Mouse (Mus musculus) kidney, adult 2 months (tissue): Measurements from ENCODE around the gene Ccdc92b. TPM values are rescaled to one million over a fixed set of nuclear protein-coding genes. Genes with fewer than 3 reads are reported as not detected.
A peak's percentile ranks its signal among the peaks of the same experiment; 100 is the strongest.

Source experiments
- DNase-seq: peaks from one replicate; pipeline ENCODE4 v3.0.0; 2021
- H3K27ac ChIP-seq: fragments of 200-500 bp; 2 replicates; pipeline ENCODE4 v1.5.1; 2012; ENCODE audit warnings: low read depth, low read length, control low read depth, inconsistent platforms; ENCODE audit not compliant: insufficient read depth
- H3K27me3 ChIP-seq: fragments of 200-500 bp; replicated peaks from 2 replicates; pipeline ENCODE4 v1.6.1; 2012; ENCODE audit warnings: mild to moderate bottlenecking, moderate library complexity, low read length, inconsistent platforms; ENCODE audit not compliant: control insufficient read depth, insufficient read depth
- H3K36me3 ChIP-seq: fragments of 200-500 bp; 2 replicates; pipeline ENCODE4 v1.6.1; 2012; ENCODE audit warnings: mild to moderate bottlenecking, moderate library complexity, low read length, inconsistent platforms; ENCODE audit not compliant: control insufficient read depth, insufficient read depth
- H3K4me1 ChIP-seq: fragments of 200-500 bp; 2 replicates; pipeline ENCODE4 v1.6.1; 2011; ENCODE audit warnings: low read length; ENCODE audit not compliant: control insufficient read depth, insufficient read depth
- H3K4me3 ChIP-seq: fragments of 200-500 bp; 2 replicates; pipeline ENCODE4 v1.5.1; 2011; ENCODE audit warnings: mild to moderate bottlenecking, low read depth, low read length, control low read depth; ENCODE audit not compliant: insufficient read depth
- CTCF ChIP-seq: fragments of 200-500 bp; conservative IDR thresholded peaks from 2 replicates; pipeline ENCODE4 v1.5.1; 2011; ENCODE audit warnings: low read depth, mild to moderate bottlenecking, control low read depth, low read length, moderate library complexity, mixed read lengths; ENCODE audit not compliant: insufficient read depth, insufficient read length
- POLR2A ChIP-seq: fragments of 200-500 bp; IDR thresholded peaks from one replicate; pipeline ENCODE4 v1.6.1; 2011; ENCODE audit warnings: low read depth, low read length, control low read depth
- WGBS: fragments of 180-500 bp; shearing (Covaris S2); methylation state at CpG from one replicate; pipeline ENCODE4 v1.1.7; 2018; 5-methylcytosine and 5-hydroxymethylcytosine counted together
- polyA plus RNA-seq: library from polyadenylated mRNA; depleted of rRNA; stranded (reverse); fragments of >200 nt; gene quantifications from 2 replicates; pipeline ENCODE4 v1.2.3, GENCODE M21; 2012

Ccdc92b gene
- polyA plus RNA-seq, 1 experiment: 0.13 TPM

DNA sequence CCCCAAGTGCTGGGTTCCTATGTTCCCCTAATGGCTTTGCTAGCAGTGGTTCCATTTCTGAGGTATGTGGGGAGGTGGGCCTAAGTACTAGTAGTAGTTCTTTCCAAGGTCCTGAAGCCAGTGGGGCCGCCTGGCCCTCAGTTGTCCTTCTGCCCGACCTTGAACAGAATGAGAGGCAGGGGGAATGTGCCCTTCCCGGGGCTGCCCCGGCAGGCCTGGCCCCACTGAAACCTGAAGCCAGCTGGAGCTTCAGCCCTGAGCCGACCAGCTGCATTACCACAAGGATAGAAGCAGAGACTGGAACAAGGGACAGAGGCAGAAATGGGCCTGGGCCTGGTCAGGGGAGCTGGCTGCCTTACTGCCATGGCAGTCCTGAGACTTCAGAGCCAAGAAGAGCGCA, 34.0 kb downstream of the Ccdc92b start:
- WGBS: 28% methylated on average over 6 of the region's 6 CpGs

DNA sequence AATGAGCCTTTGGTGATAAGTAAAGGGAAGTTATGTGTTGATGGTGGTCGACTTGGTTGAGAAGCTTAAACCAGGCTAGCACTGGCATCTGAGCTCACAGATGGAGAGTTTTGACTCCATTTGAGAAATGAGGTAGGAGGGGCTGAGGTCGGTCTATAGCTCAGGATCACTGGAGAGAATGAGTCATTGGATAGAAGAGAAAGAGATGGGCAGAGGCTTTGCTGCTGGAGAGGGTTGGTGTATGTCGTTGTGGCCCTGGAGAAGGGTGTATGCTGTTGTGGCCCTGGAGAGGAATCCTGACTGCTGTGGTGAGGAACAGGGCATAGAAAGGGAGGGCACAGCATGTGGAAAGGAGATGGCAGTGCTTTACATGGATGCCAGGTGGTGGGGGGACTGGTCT, 36.5 kb downstream of the Ccdc92b start:
- no peak for DNase-seq
- TF ChIP-seq CTCF (no peak), POLR2A (no peak)
- Histone ChIP-seq H3K36me3 (peaks cover 6% of the 10 kb centered on the region), H3K4me1 (peaks cover 27% of the 10 kb centered on the region), H3K4me3 (no peak overlapping the region), H3K27ac (no peak overlapping the region), H3K27me3 (no peaks in the 10 kb centered on the region)
- WGBS: 82% methylated on average over 3 of the region's 3 CpGs

More for the DNA sequence above, 34.0 kb downstream of the Ccdc92b start:
- DNase-seq: peak; percentile 41
- TF ChIP-seq CTCF (no peak), POLR2A (no peak)
- Histone ChIP-seq H3K27me3 (no peaks in the 10 kb centered on the region), H3K4me3 (peak overlapping the region; percentile 19; the same call in 1 of the 2 replicates), H3K36me3 (peaks cover 6% of the 10 kb centered on the region; the same call in 1 of the 2 replicates), H3K4me1 (peaks cover 33% of the 10 kb centered on the region), H3K27ac (peak overlapping the region; percentile 57)

DNA sequence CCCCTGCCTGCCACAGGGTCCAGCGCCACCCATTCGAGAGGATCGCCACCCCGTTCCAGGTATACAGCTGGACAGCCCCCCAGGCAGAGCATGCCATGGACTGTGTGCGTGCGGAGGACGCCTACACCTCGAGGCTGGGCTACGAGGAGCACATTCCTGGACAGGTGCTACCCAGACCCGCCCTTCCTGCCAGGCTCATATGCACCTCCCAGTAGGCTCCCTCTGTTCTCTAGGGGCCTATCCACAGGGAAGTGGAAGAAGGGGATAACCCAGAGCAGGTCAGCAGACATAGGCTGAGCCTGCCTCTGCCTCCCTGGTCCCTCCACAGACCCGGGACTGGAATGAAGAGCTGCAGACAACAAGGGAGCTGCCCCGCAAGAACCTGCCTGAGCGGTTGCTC, 40.9 kb downstream of the Ccdc92b start:
- no peak overlapping the region for H3K4me3 ChIP-seq
- no peak for TF ChIP-seq CTCF
- no peak for TF ChIP-seq POLR2A
- no peaks in the 10 kb centered on the region for H3K27me3 ChIP-seq
- no peaks in the 10 kb centered on the region for H3K4me1 ChIP-seq
- 95% methylated on average over 13 of the region's 13 CpGs for WGBS
- peaks cover 7% of the 10 kb centered on the region for H3K36me3 ChIP-seq
- no peak for DNase-seq
- H3K27ac ChIP-seq: no peak overlapping the region

DNA sequence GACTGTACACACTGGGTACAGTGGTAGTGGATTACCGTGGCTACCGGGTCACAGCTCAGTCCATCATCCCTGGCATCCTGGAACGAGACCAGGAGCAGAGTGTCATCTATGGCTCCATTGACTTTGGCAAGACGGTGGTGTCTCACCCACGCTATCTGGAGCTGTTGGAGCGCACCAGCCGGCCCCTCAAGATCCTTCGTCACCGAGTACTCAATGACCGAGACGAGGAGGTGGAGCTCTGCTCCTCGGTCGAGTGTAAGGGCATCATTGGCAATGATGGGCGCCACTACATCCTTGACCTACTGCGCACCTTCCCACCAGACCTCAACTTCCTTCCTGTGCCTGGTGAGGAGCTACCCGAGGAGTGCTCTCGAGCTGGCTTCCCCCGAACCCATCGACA, 42.2 kb downstream of the Ccdc92b start:
- peaks cover 7% of the 10 kb centered on the region for H3K36me3 ChIP-seq
- 86% methylated on average over 19 of the region's 19 CpGs for WGBS
- DNase-seq: no peak
- H3K4me1 ChIP-seq: no peaks in the 10 kb centered on the region
- no peaks in the 10 kb centered on the region for H3K27me3 ChIP-seq
- H3K4me3 ChIP-seq: no peak overlapping the region
- H3K27ac ChIP-seq: no peak overlapping the region
- TF ChIP-seq CTCF: no peak
- no peak for TF ChIP-seq POLR2A

DNA sequence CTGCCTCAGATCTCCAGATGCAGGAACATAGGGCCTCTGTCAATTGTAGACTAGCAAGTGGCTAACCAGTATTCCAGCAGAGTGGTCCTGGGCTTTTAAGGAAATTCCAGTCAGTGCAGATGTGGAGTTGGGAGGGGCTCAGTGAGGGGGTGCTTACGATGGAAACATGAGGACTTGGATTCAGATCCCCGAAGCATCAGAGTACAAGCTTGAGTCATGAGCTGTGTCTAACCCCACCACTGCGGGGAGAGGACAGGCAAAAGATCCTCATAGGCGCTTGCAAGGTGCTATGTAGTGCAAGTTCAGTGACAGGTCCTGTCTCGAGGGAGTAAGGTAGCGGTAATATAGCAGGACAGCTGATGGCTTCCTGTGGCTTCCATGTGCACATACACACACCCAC, 42.8 kb downstream of the Ccdc92b start:
- H3K27me3 ChIP-seq: no peaks in the 10 kb centered on the region
- no peak overlapping the region for H3K27ac ChIP-seq
- no peak overlapping the region for H3K4me3 ChIP-seq
- TF ChIP-seq POLR2A (no peak), CTCF (no peak)
- DNase-seq: no peak
- H3K36me3 ChIP-seq: peaks cover 4% of the 10 kb centered on the region
- WGBS: 79% methylated on average over 6 of the region's 6 CpGs
- no peaks in the 10 kb centered on the region for H3K4me1 ChIP-seq

DNA sequence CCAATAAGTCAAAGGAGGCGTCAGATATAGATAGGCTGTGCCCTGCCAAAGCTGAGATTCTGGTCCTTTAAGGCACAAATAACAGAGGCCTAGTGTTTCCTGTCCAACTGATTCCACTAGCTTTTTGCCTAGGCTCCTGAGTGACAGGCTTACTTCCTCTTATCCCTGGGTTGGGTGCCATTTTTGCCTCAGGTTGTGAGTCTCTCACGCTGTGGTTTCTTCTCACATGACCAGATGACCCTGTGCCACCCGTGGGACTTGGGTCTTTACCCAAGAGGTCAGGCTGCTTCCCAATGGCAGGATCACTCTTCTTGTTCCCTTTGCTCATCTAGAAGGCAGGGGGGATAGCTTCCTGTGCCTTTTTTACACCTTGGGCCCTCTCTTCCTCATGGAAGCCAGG, 44.9 kb downstream of the Ccdc92b start:
- Histone ChIP-seq H3K4me3 (no peak overlapping the region), H3K27ac (no peak overlapping the region), H3K4me1 (no peaks in the 10 kb centered on the region), H3K36me3 (peaks cover 3% of the 10 kb centered on the region), H3K27me3 (no peaks in the 10 kb centered on the region)
- TF ChIP-seq POLR2A: no peak
- TF ChIP-seq CTCF: no peak
- 58% methylated on average over 3 of the region's 3 CpGs for WGBS
- DNase-seq: no peak

DNA sequence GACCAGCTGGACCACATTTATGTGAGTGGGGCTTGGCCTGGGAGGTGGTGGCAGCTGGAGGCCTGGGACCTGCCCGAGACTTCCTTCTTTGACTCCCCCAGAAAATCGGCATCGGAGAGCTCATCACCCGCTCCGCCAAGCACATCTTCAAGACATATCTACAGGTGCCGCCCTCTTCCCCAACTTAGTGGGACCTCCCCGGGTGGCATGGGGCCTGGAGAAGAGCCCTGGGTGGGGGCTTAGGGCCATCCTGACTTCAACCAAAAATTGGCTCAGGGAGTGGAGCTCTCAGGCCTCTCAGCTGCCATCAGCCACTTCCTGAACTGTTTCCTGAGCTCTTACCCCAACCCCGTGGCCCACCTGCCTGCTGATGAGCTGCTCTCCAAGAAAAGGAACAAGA, 45.5 kb downstream of the Ccdc92b start:
- 78% methylated on average over 8 of the region's 8 CpGs for WGBS
- Histone ChIP-seq H3K27ac (no peak overlapping the region), H3K4me1 (no peaks in the 10 kb centered on the region), H3K4me3 (no peak overlapping the region), H3K27me3 (no peaks in the 10 kb centered on the region), H3K36me3 (peaks cover 3% of the 10 kb centered on the region)
- no peak for DNase-seq
- TF ChIP-seq CTCF (no peak), POLR2A (no peak)

DNA sequence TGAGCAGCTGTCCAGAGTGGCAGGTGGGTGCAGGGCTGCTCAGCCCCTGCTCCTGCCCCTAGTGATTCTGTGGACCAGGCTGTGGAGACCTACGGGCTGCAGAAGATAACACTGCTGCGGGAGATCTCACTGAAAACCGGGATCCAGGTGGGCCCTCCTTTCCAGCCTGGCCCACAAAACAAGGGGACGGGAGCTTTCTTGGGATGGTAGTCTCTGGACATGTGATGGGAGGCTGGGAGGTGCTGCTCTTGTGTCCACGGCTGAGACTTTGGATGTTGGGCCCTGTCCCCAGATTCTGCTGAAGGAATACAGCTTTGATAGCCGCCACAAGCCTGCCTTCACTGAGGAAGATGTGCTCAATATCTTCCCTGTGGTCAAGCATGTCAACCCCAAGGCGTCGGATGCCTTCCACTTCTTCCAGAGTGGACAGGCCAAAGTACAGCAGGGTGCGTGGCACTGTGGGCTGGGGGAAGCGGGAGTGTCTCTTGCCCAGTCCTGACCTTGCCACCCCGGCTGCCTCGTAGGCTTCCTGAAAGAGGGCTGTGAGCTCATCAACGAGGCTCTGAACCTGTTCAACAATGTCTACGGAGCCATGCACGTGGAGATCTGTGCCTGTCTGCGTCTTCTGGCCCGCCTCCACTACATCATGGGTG, 46.4 kb downstream of the Ccdc92b start:
- Histone ChIP-seq H3K27me3 (no peaks in the 10 kb centered on the region), H3K4me3 (no peak overlapping the region), H3K4me1 (no peaks in the 10 kb centered on the region), H3K36me3 (peaks cover 3% of the 10 kb centered on the region), H3K27ac (no peak overlapping the region)
- no peak for TF ChIP-seq CTCF
- no peak for TF ChIP-seq POLR2A
- 82% methylated on average over 17 of the region's 17 CpGs for WGBS
- no peak for DNase-seq
